Comparison of ENCODE assay signal across 9 mouse cellular contexts in the genomic region with DNA sequence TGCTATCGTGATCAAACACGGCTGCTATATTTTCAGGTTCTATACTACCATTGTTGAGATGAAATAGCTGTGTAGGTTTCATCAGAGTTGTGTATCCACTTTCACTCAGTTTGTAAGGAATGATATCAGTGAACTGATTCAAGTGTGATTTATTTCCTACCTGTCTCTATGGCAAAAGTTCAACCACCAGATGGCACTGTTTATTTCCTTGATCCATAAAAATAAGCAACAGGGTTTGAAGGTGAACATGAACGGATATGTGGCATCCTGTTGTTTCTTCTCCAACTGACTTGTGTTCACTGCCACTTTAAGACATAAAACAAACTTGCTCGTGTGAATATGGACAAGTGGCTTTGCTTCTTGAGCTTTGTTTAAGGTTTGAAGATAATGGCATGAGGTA.
DNase-seq lines count a peak whose midpoint lies in the region; ATAC-seq and TF ChIP-seq lines count a peak whose summit lies in the region.
"Had no signal": no experiment of that assay in that cellular context is flagged by ENCODE, and none has a peak within 500 bp of the region (broad histone marks: within the 10 kb centered on the region; RNA-seq: fewer than 3 reads in every experiment).

No protein-coding gene starts in this region.

- 47% methylated on average over 4 of the region's 4 CpGs for WGBS in forebrain, embryonic 14.5 days
- WGBS in forebrain, embryonic 13.5 days: 54% methylated on average over 4 of the region's 4 CpGs
- WGBS in lung, postnatal 0 days: 33% methylated on average over 4 of the region's 4 CpGs
- 23% methylated on average over 4 of the region's 4 CpGs for WGBS in lung, adult 2 months

- no peak for TF ChIP-seq EP300 in lung, postnatal 0 days (IDR thresholded peaks at IDR 0.05)

- no peaks in the 10 kb centered on the region for H3K36me3 ChIP-seq in forebrain, embryonic 14.5 days (ENCODE audit: control insufficient read depth, insufficient read depth, low read length)
- no peaks in the 10 kb centered on the region for H3K36me3 ChIP-seq in forebrain, embryonic 13.5 days (ENCODE audit: poor library complexity, severe bottlenecking)
- H3K36me3 ChIP-seq in lung, postnatal 0 days (ENCODE audit: insufficient read depth, low read length): no peaks in the 10 kb centered on the region

- H3K4me1 ChIP-seq in forebrain, embryonic 14.5 days (ENCODE audit: control insufficient read depth, insufficient read depth, low read length): no peaks in the 10 kb centered on the region
- no peaks in the 10 kb centered on the region for H3K4me1 ChIP-seq in forebrain, embryonic 13.5 days
- H3K4me1 ChIP-seq in lung, postnatal 0 days (ENCODE audit: insufficient read depth, low read depth, low read length): no peaks in the 10 kb centered on the region
- no peaks in the 10 kb centered on the region for H3K4me1 ChIP-seq in lung, adult 2 months (ENCODE audit: control insufficient read depth, insufficient read depth, low read length)

- H3K27me3 ChIP-seq in forebrain, embryonic 14.5 days (replicated peaks; ENCODE audit: control insufficient read depth, insufficient read depth, low read length): no peaks in the 10 kb centered on the region
- H3K27me3 ChIP-seq in forebrain, embryonic 13.5 days: no peaks in the 10 kb centered on the region
- no peaks in the 10 kb centered on the region for H3K27me3 ChIP-seq in lung, postnatal 0 days (replicated peaks; ENCODE audit: insufficient read depth, low read length)
- H3K27me3 ChIP-seq: CH12.LX had no signal

- DNase-seq in forebrain, embryonic 14.5 days (ENCODE audit: low spot score): peak; percentile 83
- peak; percentile 22 for DNase-seq in lung, postnatal 0 days (ENCODE audit: low spot score)
- DNase-seq in lung, adult 2 months: no peak
- DNase-seq in cerebellum, postnatal 14 days: peak; percentile 78 to 83
- DNase-seq in mesoderm, embryonic 11.5 days (ENCODE audit: low read depth, low spot score): peak; percentile 37
- no peak for DNase-seq in B cell, adult 2 months
- no peak for DNase-seq in urinary bladder, adult 18-20 months (ENCODE audit: low spot score in 2 of 2)

- H3K4me2 ChIP-seq in forebrain, embryonic 14.5 days (ENCODE audit: low read length): no peak overlapping the region
- no peak overlapping the region for H3K4me2 ChIP-seq in forebrain, embryonic 13.5 days
- no peak overlapping the region for H3K4me2 ChIP-seq in lung, postnatal 0 days (replicated peaks; ENCODE audit: low read depth, low read length)

- no peak for TF ChIP-seq POLR2A in lung, adult 2 months (IDR thresholded peaks at IDR 0.05; ENCODE audit: borderline replicate concordance, extremely low read depth, low read depth, low read length)

- peak; percentile 23; the same call in 1 of the 2 replicates for ATAC-seq in forebrain, embryonic 14.5 days
- ATAC-seq in forebrain, embryonic 13.5 days: no peak
- ATAC-seq in lung, postnatal 0 days: no peak

- H3K9ac ChIP-seq in forebrain, embryonic 14.5 days (ENCODE audit: low read length): no peak overlapping the region
- H3K9ac ChIP-seq in forebrain, embryonic 13.5 days: no peak overlapping the region
- no peak overlapping the region for H3K9ac ChIP-seq in lung, postnatal 0 days (replicated peaks; ENCODE audit: low read depth)

- peak; percentile 57 for TF ChIP-seq CTCF in lung, postnatal 0 days (IDR thresholded peaks at IDR 0.05)
- no peak for TF ChIP-seq CTCF in lung, adult 2 months (IDR thresholded peaks at IDR 0.05; ENCODE audit: insufficient read depth, low read length)

- no peaks in the 10 kb centered on the region for H3K9me3 ChIP-seq in forebrain, embryonic 14.5 days (replicated peaks; ENCODE audit: control insufficient read depth, low read length)
- H3K9me3 ChIP-seq in forebrain, embryonic 13.5 days (replicated peaks): no peaks in the 10 kb centered on the region
- no peaks in the 10 kb centered on the region for H3K9me3 ChIP-seq in lung, postnatal 0 days (ENCODE audit: low read length)

- H3K27ac ChIP-seq in forebrain, embryonic 14.5 days (ENCODE audit: low read depth, low read length): no peak overlapping the region
- no peak overlapping the region for H3K27ac ChIP-seq in forebrain, embryonic 13.5 days
- H3K27ac ChIP-seq in lung, postnatal 0 days (ENCODE audit: low read length): no peak overlapping the region

- no peak overlapping the region for H3K4me3 ChIP-seq in forebrain, embryonic 14.5 days (ENCODE audit: low read depth, low read length)
- no peak overlapping the region for H3K4me3 ChIP-seq in forebrain, embryonic 13.5 days
- H3K4me3 ChIP-seq in lung, postnatal 0 days (ENCODE audit: low read depth, low read length): no peak overlapping the region
- no peak overlapping the region for H3K4me3 ChIP-seq in lung, adult 2 months (replicated peaks; ENCODE audit: extremely low read depth, low read depth, low read length)

Comparison
In these comparisons a context has a peak if more than half of its experiments do, and no peak if none do; other contexts are left out.
1. DNase-seq: peak in forebrain, embryonic 14.5 days (single experiment), lung, postnatal 0 days (single experiment), cerebellum, postnatal 14 days (2 of 2) and mesoderm, embryonic 11.5 days (single experiment); none in lung, adult 2 months (single experiment), B cell, adult 2 months (0 of 2) and urinary bladder, adult 18-20 months (0 of 2).